Mouse (Mus musculus) CH12.LX (cell line): ENCODE measurements around the gene Ist1. TPM values are rescaled to one million over a fixed set of nuclear protein-coding genes. Genes with fewer than 3 reads are reported as not detected.

Experiments
- DNase-seq: peaks from one replicate; pipeline ENCODE4 v3.0.0-alpha.2; 2013; ENCODE audit errors: extremely low read depth
- H3K27ac ChIP-seq: 2 replicates; pipeline ENCODE4 v1.5.1; 2012; ENCODE audit warnings: low read depth, mild to moderate bottlenecking, control low read depth, moderate library complexity; ENCODE audit not compliant: insufficient read depth
- H3K27me3 ChIP-seq: replicated peaks from 2 replicates; pipeline ENCODE3; 2012; ENCODE audit warnings: inconsistent platforms
- H3K36me3 ChIP-seq, 2 experiments: replicated peaks in 1 of 2; 2 replicates each; pipeline versions ENCODE3 to v1.6.1; 2012; ENCODE audit warnings: inconsistent platforms in 1 of 2, low read length in 1 of 2, mild to moderate bottlenecking in 1 of 2, mixed read lengths in 1 of 2, moderate library complexity in 1 of 2; ENCODE audit not compliant: control insufficient read depth in 1 of 2, insufficient read depth in 1 of 2
- H3K4me1 ChIP-seq, 2 experiments: 2 replicates each; pipeline ENCODE4 v1.6.1; 2012; ENCODE audit warnings: inconsistent platforms in 1 of 2, moderate library complexity in 1 of 2; ENCODE audit not compliant: insufficient read depth in 2 of 2, control insufficient read depth in 1 of 2
- H3K4me2 ChIP-seq: 2 replicates; pipeline ENCODE4 v1.6.1; 2012; ENCODE audit warnings: low read depth, mild to moderate bottlenecking, control low read depth; ENCODE audit not compliant: poor library complexity, insufficient read depth, severe bottlenecking
- H3K4me3 ChIP-seq, 3 experiments: fragments of 150-350 bp in 1 of 3; sonication (generic) in 1 of 3; replicated peaks in 1 of 3; 2 replicates each; pipeline versions ENCODE3 to v1.5.1; 2011 to 2012; ENCODE audit warnings: low read depth in 2 of 3, low read length in 2 of 3, mild to moderate bottlenecking in 2 of 3, moderate library complexity in 2 of 3, control low read depth in 1 of 3, improper control_type of control experiment in 1 of 3, inconsistent platforms in 1 of 3, mixed read lengths in 1 of 3; ENCODE audit not compliant: poor library complexity in 1 of 3
- H3K79me2 ChIP-seq: replicated peaks from 2 replicates; pipeline ENCODE4 v1.6.1; 2012; ENCODE audit warnings: mild to moderate bottlenecking, moderate library complexity; ENCODE audit not compliant: control insufficient read depth, poor library complexity, insufficient read depth, severe bottlenecking; ENCODE audit errors: extremely low read depth
- H3K9ac ChIP-seq: 2 replicates; pipeline ENCODE4 v1.6.1; 2012; ENCODE audit warnings: low read depth, mild to moderate bottlenecking, control low read depth, moderate library complexity; ENCODE audit not compliant: insufficient read depth
- H3K9me3 ChIP-seq: replicated peaks from 2 replicates; pipeline ENCODE3; 2012; ENCODE audit warnings: low read length, inconsistent platforms, mixed read lengths
- BHLHE40 ChIP-seq: IDR thresholded peaks from 2 replicates; pipeline ENCODE4 v1.6.1; 2011; ENCODE audit warnings: mild to moderate bottlenecking, low read depth, low read length, improper control_type of control experiment
- CHD1 ChIP-seq: IDR thresholded peaks from 2 replicates; pipeline ENCODE4 v1.6.1; 2012; ENCODE audit warnings: low read depth, low read length, improper control_type of control experiment, inconsistent platforms
- CHD2 ChIP-seq: IDR thresholded peaks from 2 replicates; pipeline ENCODE4 v1.6.1; 2011; ENCODE audit warnings: low read length, improper control_type of control experiment
- CTCF ChIP-seq, 2 experiments: IDR thresholded peaks in 1 of 2; conservative IDR thresholded peaks in 1 of 2; 2 replicates each; pipeline ENCODE4 v1.5.1; 2011 to 2012; ENCODE audit warnings: low read depth in 2 of 2, low read length in 2 of 2, improper control_type of control experiment in 1 of 2, inconsistent platforms in 1 of 2, mild to moderate bottlenecking in 1 of 2, moderate library complexity in 1 of 2
- E2F4 ChIP-seq: IDR thresholded peaks from 2 replicates; pipeline ENCODE4 v1.6.1; 2011; ENCODE audit warnings: low read depth, low read length, improper control_type of control experiment; ENCODE audit not compliant: insufficient replicate concordance
- ELF1 ChIP-seq: IDR thresholded peaks from 2 replicates; pipeline ENCODE4 v1.6.1; 2014; ENCODE audit warnings: low read depth, mild to moderate bottlenecking, inconsistent platforms, low read length, improper control_type of control experiment
- EP300 ChIP-seq: IDR thresholded peaks from 2 replicates; pipeline ENCODE4 v1.6.1; 2011; ENCODE audit warnings: low read length, improper control_type of control experiment
- ETS1 ChIP-seq: conservative IDR thresholded peaks from 2 replicates; pipeline ENCODE4 v1.6.1; 2012; ENCODE audit warnings: low read depth, mild to moderate bottlenecking, inconsistent platforms, low read length, improper control_type of control experiment, moderate library complexity
- GABPA ChIP-seq: IDR thresholded peaks from 2 replicates; pipeline ENCODE4 v1.6.1; 2012; ENCODE audit warnings: low read depth, low read length, improper control_type of control experiment, inconsistent platforms; ENCODE audit not compliant: insufficient replicate concordance
- HCFC1 ChIP-seq: IDR thresholded peaks from 2 replicates; pipeline ENCODE4 v1.6.1; 2012; ENCODE audit warnings: low read depth, mild to moderate bottlenecking, inconsistent platforms, low read length, improper control_type of control experiment
- IRF4 ChIP-seq: IDR thresholded peaks from 2 replicates; pipeline ENCODE4 v1.6.1; 2014; ENCODE audit warnings: low read depth, mild to moderate bottlenecking, inconsistent platforms, low read length, improper control_type of control experiment
- JUN ChIP-seq: IDR thresholded peaks from 2 replicates; pipeline ENCODE4 v1.6.1; 2011; ENCODE audit warnings: low read depth, mild to moderate bottlenecking, low read length, improper control_type of control experiment, moderate library complexity; ENCODE audit not compliant: insufficient read depth
- JUND ChIP-seq: conservative IDR thresholded peaks from 2 replicates; pipeline ENCODE4 v1.6.1; 2011; ENCODE audit warnings: low read depth, low read length, improper control_type of control experiment
- KAT2A ChIP-seq: IDR thresholded peaks from 2 replicates; pipeline ENCODE4 v1.6.1; 2012; ENCODE audit warnings: low read length, improper control_type of control experiment, inconsistent platforms; ENCODE audit not compliant: insufficient replicate concordance
- MAFK ChIP-seq: IDR thresholded peaks from 2 replicates; pipeline ENCODE4 v1.6.1; 2011; ENCODE audit warnings: low read length, improper control_type of control experiment; ENCODE audit not compliant: insufficient replicate concordance
- MAX ChIP-seq: IDR thresholded peaks from 2 replicates; pipeline ENCODE4 v1.6.1; 2011; ENCODE audit warnings: low read length, improper control_type of control experiment
- MAZ ChIP-seq: IDR thresholded peaks from 2 replicates; pipeline ENCODE4 v1.6.1; 2012; ENCODE audit warnings: low read depth, mild to moderate bottlenecking, inconsistent platforms, low read length, improper control_type of control experiment, moderate library complexity
- MEF2A ChIP-seq: IDR thresholded peaks from 2 replicates; pipeline ENCODE4 v1.6.1; 2014; ENCODE audit warnings: low read depth, mild to moderate bottlenecking, inconsistent platforms, low read length, improper control_type of control experiment, borderline replicate concordance
- MXI1 ChIP-seq: IDR thresholded peaks from 2 replicates; pipeline ENCODE4 v1.6.1; 2011; ENCODE audit warnings: mild to moderate bottlenecking, low read depth, low read length, improper control_type of control experiment
- MYC ChIP-seq: IDR thresholded peaks from 2 replicates; pipeline ENCODE4 v1.6.1; 2011; ENCODE audit warnings: low read depth, mild to moderate bottlenecking, improper control_type of control experiment, low read length
- NELFE ChIP-seq: IDR thresholded peaks from 2 replicates; pipeline ENCODE4 v1.6.1; 2011; ENCODE audit warnings: low read depth, low read length, improper control_type of control experiment
- NRF1 ChIP-seq: IDR thresholded peaks from 2 replicates; pipeline ENCODE4 v1.6.1; 2014; ENCODE audit warnings: low read depth, mild to moderate bottlenecking, inconsistent platforms, low read length, improper control_type of control experiment, moderate library complexity
- PAX5 ChIP-seq: IDR thresholded peaks from 2 replicates; pipeline ENCODE4 v1.6.1; 2012; ENCODE audit warnings: low read length, inconsistent platforms, mixed read lengths
- POLR2A ChIP-seq: IDR thresholded peaks from 2 replicates; pipeline ENCODE4 v1.6.1; 2011; ENCODE audit warnings: low read depth, mild to moderate bottlenecking, improper control_type of control experiment, low read length
- POLR2AphosphoS2 ChIP-seq: IDR thresholded peaks from 2 replicates; pipeline ENCODE4 v1.6.1; 2011; ENCODE audit warnings: low read depth, low read length, improper control_type of control experiment
- RAD21 ChIP-seq: IDR thresholded peaks from 2 replicates; pipeline ENCODE4 v1.6.1; 2011; ENCODE audit warnings: low read depth, mild to moderate bottlenecking, low read length, improper control_type of control experiment, moderate library complexity
- RCOR1 ChIP-seq: conservative IDR thresholded peaks from 2 replicates; pipeline ENCODE4 v1.6.1; 2012; ENCODE audit warnings: low read depth, mild to moderate bottlenecking, inconsistent platforms, low read length, improper control_type of control experiment
- SIN3A ChIP-seq: IDR thresholded peaks from 2 replicates; pipeline ENCODE4 v1.6.1; 2012; ENCODE audit warnings: low read length, improper control_type of control experiment, inconsistent platforms
- SMC3 ChIP-seq: IDR thresholded peaks from 2 replicates; pipeline ENCODE4 v1.6.1; 2011; ENCODE audit warnings: low read depth, low read length, improper control_type of control experiment
- TBP ChIP-seq: conservative IDR thresholded peaks from 2 replicates; pipeline ENCODE4 v1.6.1; 2011; ENCODE audit warnings: low read depth, low read length, improper control_type of control experiment
- TCF12 ChIP-seq: IDR thresholded peaks from 2 replicates; pipeline ENCODE4 v1.6.1; 2014; ENCODE audit warnings: low read depth, mild to moderate bottlenecking, inconsistent platforms, low read length, improper control_type of control experiment
- UBTF ChIP-seq: IDR thresholded peaks from 2 replicates; pipeline ENCODE4 v1.6.1; 2012; ENCODE audit warnings: low read depth, mild to moderate bottlenecking, inconsistent platforms, low read length, improper control_type of control experiment, moderate library complexity
- USF1 ChIP-seq: IDR thresholded peaks from 2 replicates; pipeline ENCODE4 v1.6.1; 2014; ENCODE audit warnings: low read depth, mild to moderate bottlenecking, inconsistent platforms, low read length, improper control_type of control experiment
- USF2 ChIP-seq: conservative IDR thresholded peaks from 2 replicates; pipeline ENCODE4 v1.6.1; 2011; ENCODE audit warnings: low read depth, low read length, improper control_type of control experiment
- ZC3H11A ChIP-seq: IDR thresholded peaks from 2 replicates; pipeline ENCODE4 v1.6.1; 2012; ENCODE audit warnings: low read depth, mild to moderate bottlenecking, inconsistent platforms, low read length, improper control_type of control experiment
- ZKSCAN1 ChIP-seq: IDR thresholded peaks from 2 replicates; pipeline ENCODE4 v1.6.1; 2012; ENCODE audit warnings: low read depth, inconsistent platforms, low read length, improper control_type of control experiment, borderline replicate concordance
- ZMIZ1 ChIP-seq: IDR thresholded peaks from 2 replicates; pipeline ENCODE4 v1.6.1; 2012; ENCODE audit warnings: low read depth, mild to moderate bottlenecking, inconsistent platforms, low read length, improper control_type of control experiment
- ZNF384 ChIP-seq: IDR thresholded peaks from 2 replicates; pipeline ENCODE4 v1.6.1; 2012; ENCODE audit warnings: low read depth, low read length, improper control_type of control experiment, inconsistent platforms
- dilution Hi-C: fragments of 300-500 bp; cut with MboI; formaldehyde crosslinking; loops from 2 replicates; pipeline ENCODE4 v1.14.3; 2020; ENCODE audit warnings: low sequenced_read_pairs; ENCODE audit not compliant: extremely low pct_unique_long_range_greater_than_20kb, extremely low pct_ligation_motif_present
- in situ Hi-C: fragments of 300-500 bp; cut with MboI; formaldehyde crosslinking; loops from 3 replicates; pipeline ENCODE4 v1.14.3; 2019; ENCODE audit warnings: low sequenced_read_pairs, low pct_ligation_motif_present, low pct_unique_long_range_greater_than_20kb, mixed read lengths
- polyA plus RNA-seq: library from polyadenylated mRNA; unstranded; fragments of >175 nt; gene quantifications from 2 replicates; pipeline ENCODE4 v1.2.1, GENCODE M21; 2012; ENCODE audit warnings: low read depth; ENCODE audit not compliant: insufficient read length
- total RNA-seq, 2 experiments: library from RNA; depleted of rRNA; stranded (reverse); fragments of 300-350 nt in 1 of 2; fragments of >200 nt in 1 of 2; gene quantifications; 2 replicates each; pipeline ENCODE4 v1.2.3; 2012 to 2014

Gene Ist1
- total and polyA plus RNA-seq, 3 experiments = 38.2 to 57.2 (median 53.1) TPM

GRCm38 (mm10) chr8:109705320-109706075 is 12.4 kb upstream of the Ist1 start, which contains the start of gene Zfp821:
Zfp821 (plus strand) TSS chr8:109705546.
- Histone ChIP-seq H3K9me3 (no peaks in the 10 kb centered on the region), H3K36me3 (peaks cover 0 to 23% of the 10 kb centered on the region in 2 experiments)
- TF ChIP-seq CHD2 = no peak
- no peak; the same call in 1 of the 2 replicates for TF ChIP-seq SIN3A
- no peak for TF ChIP-seq ZMIZ1
- no peak for TF ChIP-seq SMC3
- TF ChIP-seq ZNF384 = no peak; the same call in 1 of the 2 replicates
- no peak for TF ChIP-seq MXI1
- no peak for TF ChIP-seq CHD1
- no peak for TF ChIP-seq JUN
- peak; percentile 48 for TF ChIP-seq MAX
- TF ChIP-seq USF1 = no peak
- no peak for TF ChIP-seq ZKSCAN1
- TF ChIP-seq IRF4 = 0 out of 2 replicates have a peak, but pooled peaks have one; percentile 9
- TF ChIP-seq POLR2A = peak; percentile 58
- no peak for TF ChIP-seq HCFC1
- TF ChIP-seq TBP = 0 out of 2 replicates have a peak, but pooled peaks have one; percentile 26
- TF ChIP-seq NELFE = no peak
- TF ChIP-seq RAD21 = no peak
- no peak for TF ChIP-seq MYC
- TF ChIP-seq ETS1 = no peak
- TF ChIP-seq PAX5 = no peak
- peak; percentile 58 for TF ChIP-seq MAZ
- TF ChIP-seq NRF1 = no peak
- no peak for TF ChIP-seq POLR2AphosphoS2
- TF ChIP-seq MAFK = no peak
- no peak for TF ChIP-seq ZC3H11A
- 0 out of 2 replicates have a peak, but pooled peaks have one; percentile 16 for TF ChIP-seq TCF12
- peak; percentile 49; the same call in 1 of the 2 replicates for TF ChIP-seq UBTF
- TF ChIP-seq MEF2A = no peak
- TF ChIP-seq GABPA = no peak
- no peak for TF ChIP-seq EP300
- TF ChIP-seq USF2 = no peak
- no peak for TF ChIP-seq BHLHE40
- TF ChIP-seq CTCF (conservative IDR thresholded peaks at IDR 0.05 in 1 of 2, IDR thresholded peaks at IDR 0.05 in 1 of 2; ENCODE audit: low read depth in 2 of 2, low read length in 2 of 2) = no peak
- peak; percentile 14; the same call in 1 of the 2 replicates for TF ChIP-seq ELF1
- no peak for TF ChIP-seq KAT2A
- no peak for TF ChIP-seq RCOR1
- no peak for TF ChIP-seq JUND
- TF ChIP-seq E2F4 = 0 out of 2 replicates have a peak, but pooled peaks have one; percentile 52
- TF ChIP-seq, all 38 proteins: peak for 9
- dilution Hi-C loops (no loop called here), in situ Hi-C loops (no loop called here)
- H3K27ac ChIP-seq = no peak within 1 kb of the TSS
- peak; percentile 88 for DNase-seq
- peak within 1 kb of the TSS; percentile 61 to 77 (median 73) for H3K4me3 ChIP-seq
- peaks cover 21% of the 10 kb centered on the region for H3K27me3 ChIP-seq
- H3K4me1 ChIP-seq = peaks cover 0 to 20% of the 10 kb centered on the region in 2 experiments; a peak in 2 of 4 replicates
- H3K4me2 ChIP-seq = peak within 1 kb of the TSS; percentile 80
- H3K9ac ChIP-seq = peak within 1 kb of the TSS; percentile 80
- no peaks in the 10 kb centered on the region for H3K79me2 ChIP-seq
